Mouse (Mus musculus): ENCODE measurements around the gene Cfap43.

The Cfap43 gene

DNA sequence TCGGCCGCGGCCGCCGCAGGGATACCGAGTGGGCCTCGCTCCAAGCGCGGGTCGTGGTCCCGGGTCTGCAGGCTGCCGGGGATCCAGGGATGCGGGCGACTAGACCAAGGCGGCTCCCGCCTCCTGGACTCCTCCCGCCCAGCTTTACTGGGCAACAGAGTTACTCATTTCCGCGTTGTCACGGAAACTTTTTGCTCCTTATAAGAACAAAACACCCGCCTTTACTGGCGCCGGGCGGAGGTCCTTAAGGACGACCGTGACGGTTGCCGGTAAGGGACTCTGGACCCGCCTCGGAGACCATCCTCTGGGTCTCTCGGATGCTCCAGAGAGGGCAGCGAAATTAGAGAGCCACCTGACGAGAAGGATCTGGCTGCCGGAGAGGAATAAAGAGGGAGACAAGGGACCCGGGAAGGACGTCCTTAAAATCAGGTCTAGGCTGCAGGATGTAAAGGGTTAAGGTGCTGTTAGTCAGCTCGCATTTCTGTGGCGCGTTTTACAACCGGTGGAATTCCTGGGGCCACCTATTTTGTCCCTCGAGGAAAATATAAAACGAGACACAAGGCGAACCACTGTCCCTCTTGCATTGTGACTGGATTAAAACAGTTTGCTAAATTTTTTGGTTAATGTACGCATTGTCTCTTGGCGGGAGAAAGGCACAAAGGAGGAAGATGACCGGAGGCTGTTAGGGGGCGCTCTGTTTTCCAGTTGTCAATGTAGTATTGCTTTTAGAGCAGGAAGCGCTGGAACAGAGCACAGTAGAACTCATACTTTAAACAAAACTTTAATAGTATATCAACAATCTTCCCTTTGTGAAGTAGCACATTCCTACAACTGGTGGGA is at the start of gene Cfap43, which contains the start of gene Itprip:
Cfap43 (minus strand) TSS at position 162 of the 840 bp plus-strand sequence.
Itprip (minus strand) TSS at position 174 of the 840 bp plus-strand sequence.
- peak; percentile 62 for DNase-seq (ENCODE audit: low spot score)

DNA sequence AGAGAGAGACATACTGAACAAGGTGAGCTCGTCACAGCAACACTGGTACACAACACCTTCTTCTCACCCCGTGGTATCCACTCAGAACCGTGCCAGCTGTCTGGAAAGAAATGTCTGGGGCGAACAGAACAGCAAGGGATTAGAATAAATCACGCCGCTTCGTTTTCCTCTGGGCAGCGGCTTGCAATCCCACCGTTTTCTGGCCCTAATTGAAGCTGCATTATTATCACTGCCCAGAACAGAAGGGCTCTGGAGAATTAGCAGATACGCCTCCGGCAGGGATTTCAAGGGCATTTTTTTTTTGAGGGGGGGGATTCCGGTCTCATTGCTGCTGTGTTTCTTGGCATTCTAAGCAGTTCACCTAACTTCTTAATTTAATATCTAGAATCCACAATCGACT is 39.1 kb upstream of the Cfap43 start:
- no peak for DNase-seq (ENCODE audit: low spot score)

DNA sequence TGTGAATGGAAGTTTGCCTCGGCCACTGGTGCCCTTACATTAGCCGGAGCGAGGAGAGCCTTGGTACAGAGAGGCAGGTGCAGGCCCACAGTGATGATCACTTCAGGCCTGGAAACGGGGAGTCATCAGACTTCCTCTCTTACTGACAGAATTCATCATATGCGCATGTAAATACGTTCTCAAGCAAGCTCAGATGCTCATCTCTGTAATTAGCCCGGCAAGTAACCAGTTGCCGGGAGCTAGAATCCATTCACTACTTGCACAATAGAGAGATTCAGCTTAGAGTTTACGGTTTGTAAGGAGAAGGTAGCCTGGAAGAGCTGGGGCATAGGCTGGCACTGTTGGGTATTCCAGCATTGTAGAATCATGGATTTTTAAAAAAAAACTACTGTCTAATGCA is 34.1 kb upstream of the Cfap43 start:
- no peak for DNase-seq (ENCODE audit: low spot score)

DNA sequence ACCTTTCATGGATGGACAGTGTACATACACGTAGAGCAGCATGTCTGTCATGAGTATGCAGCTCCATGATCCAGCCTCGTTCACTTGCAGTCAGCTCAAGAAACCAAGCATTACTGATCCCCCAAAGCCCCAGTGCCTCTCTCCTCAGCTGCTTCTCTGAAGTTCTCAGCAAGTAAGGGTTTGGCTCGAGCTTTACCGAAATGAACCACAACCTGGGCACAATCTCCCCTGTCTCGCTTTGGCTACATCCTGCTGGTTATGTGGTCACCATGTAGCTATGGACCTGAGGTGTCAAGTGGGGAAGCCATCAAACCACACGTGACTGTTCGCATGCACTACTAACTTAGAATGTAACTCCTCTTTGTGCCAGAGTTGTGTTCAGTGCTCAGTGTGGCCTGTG is 31.9 kb upstream of the Cfap43 start:
- DNase-seq (ENCODE audit: low spot score), result no peak

DNA sequence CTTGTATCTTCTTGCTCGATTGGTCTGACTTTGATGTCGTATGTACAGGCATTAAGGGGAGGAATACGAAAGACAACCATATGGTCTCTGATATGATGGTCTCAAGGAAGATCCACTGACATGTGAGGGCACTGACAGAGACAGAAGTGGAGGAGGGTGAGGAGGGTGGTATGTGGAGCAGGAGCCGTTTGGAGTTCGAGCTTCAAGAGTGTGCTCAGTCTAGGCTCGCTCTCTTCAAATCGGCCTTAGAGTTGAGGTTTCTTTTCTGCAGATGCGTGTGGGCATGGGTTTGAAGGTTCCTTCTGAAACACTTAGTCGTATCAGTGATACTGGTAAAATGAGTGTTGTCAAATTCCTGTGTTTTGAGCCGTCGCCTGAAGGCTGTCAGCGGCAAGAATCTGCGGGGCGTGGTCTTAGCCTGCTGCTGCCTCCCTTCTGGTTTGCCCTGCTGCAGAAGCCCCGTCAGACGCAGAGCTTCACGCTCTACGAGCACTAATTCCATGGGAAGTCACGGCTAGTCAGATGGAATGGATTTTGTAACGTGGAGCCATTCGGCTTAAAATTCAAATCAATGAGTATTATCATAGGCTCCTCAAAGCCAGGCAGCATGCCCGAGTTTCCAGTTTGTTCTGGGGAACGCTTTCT is 27.9 kb upstream of the Cfap43 start:
- DNase-seq (ENCODE audit: low spot score), result no peak

DNA sequence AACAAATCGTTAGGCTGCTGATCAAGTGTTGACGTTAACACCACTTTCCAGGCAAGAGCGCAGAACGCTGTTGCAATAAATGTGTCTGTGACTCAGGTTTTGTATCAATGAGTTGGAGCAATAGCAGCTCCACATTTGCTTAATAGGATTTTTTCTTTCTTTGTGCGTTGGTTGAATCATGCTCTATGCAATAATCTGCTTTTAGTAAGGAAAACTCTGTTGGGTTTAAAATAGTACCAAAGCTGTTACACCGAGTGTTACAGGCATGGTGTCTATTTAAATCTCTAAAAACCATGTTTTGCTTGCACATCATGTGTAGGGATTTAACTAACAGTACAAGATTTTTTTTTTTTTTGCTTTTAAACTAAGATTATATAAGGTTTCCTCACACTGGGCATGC is 20.3 kb upstream of the Cfap43 start:
- DNase-seq (ENCODE audit: low spot score), result no peak

DNA sequence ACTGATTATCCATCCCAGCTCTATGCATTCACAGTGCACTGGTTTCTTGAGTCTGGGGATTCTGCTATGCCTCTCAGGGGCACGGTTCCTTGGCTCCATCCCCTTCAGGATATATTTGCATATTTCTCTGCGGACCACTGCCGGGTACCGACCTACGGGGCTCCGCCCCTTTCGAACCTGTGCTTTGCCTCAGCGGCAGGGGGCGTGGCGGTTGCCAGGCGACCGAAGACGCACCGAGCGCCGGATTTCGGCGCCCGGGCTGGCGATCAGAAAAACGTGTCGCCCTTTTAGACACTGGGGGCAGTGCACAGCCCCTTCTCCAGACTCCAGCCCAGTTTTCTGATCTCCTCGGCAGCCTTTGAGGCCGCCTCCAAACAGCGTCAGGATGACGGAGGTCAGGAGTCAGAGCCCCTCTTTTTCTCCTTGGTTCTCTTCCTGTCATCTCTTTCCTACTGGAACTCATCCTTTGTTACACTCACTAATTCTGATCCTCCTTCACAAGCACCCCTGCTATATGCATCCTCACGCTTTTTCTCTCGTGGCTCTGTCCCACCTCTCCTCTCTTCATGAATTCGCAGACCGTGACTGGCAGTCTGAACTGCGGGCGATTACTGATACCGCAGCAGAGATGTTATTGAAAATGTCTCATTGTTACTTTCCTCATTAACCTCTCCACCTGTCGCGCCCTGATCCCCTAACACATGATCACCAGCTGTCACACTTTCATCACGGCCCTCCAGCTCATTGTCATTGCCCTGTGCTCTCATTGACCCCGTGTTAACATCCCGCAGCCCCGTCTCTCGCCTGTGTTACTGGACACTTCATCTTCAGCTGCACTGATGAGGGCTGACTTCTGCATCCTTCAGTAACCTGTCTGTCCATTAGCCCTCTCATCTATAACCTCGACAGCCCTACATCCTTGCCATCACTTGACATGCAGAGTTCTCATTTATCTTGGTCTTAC is 18.6 kb upstream of the Cfap43 start, which contains the start of gene Cfap58:
Cfap58 (plus strand) TSS at position 233 of the 964 bp plus-strand sequence.
- DNase-seq (ENCODE audit: low spot score), result peak; percentile 16

DNA sequence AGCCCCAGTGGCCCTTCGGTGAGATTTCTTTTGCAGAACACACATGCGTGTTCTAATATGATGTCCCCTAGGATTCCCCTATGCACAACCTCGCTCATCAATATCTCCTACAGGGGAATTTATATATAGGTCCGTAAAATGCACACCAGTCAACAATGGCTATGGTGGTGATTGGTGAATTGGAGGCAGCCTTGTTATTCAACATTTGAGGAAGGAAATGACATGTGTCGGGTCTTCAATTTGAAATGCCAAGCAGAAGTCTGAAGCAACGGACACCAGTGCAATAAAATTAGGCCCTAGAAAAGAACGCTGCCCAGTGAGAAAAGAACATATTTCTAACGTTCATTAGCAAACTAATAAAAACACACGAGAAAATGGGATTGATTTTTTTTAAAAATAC is 17.9 kb upstream of the Cfap43 start:
- DNase-seq (ENCODE audit: low spot score), result no peak

DNA sequence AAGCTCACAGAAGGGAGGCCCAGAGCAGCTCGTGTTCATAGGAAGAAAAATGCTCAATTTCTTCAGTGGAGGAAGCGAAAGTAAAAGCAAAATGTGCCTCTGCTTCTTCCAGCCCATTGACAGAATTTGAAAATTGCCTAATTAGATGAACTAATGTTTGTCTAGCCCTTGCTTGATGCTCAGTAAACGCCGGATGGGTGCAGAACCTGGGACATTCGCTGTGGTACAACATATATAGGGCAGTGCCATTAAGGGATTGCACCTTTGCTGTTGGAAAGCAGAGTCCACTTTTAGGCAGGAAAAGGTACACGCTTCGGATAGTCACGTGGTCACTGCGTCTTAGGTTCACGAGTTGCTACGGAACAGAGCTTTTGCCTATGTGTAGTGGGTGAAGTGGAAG is 17.4 kb upstream of the Cfap43 start:
- no peak for DNase-seq (ENCODE audit: low spot score)

DNA sequence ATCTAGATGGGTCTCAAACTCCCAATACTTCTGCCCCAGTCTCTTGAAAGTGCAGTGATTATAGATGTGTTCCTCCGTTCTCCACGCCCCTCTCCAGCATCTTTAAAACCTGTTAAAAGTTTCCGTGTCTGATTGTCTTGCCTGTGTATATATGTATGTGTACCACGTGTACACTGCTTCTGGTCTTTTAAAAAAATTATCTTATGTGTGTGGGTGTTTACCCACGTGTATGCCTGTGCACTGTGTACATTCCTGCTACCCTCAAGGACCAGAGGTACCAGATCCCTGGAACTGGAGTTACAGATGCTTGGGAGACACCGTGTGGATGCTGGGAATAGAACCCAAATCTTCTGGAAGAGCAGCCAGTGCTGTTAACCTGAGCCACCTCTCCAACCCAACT is 16.4 kb upstream of the Cfap43 start:
- DNase-seq (ENCODE audit: low spot score), result no peak

DNA sequence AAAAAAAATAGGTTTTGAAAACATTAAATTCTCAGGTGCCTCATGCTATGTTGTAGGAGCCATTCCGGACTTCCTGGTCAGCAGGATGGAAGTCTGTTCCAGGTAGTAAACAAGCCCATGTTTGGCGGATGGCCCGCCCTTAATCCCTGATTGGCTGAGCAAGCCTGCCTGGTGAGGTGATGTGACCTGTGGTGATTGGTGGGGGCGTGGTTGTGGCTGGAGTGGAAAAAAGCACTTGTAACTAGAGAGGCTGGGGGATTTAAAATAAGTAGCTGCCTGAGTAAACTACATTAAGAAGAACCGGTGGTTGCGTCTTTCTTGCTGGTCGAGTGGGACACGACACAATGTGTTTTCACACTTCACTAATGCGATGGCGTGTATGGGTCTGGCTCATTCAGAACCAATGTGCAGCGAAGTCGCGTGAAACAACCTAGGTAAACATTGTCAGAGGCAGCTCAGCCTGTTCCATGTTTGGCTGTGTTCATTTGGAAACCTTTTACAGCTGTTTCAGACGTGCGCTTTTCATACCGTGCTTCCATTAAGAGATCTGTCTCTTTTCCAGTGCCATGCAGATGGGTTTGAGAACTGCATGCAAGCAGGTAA is 15.7 kb upstream of the Cfap43 start:
- DNase-seq (ENCODE audit: low spot score), result no peak

DNA sequence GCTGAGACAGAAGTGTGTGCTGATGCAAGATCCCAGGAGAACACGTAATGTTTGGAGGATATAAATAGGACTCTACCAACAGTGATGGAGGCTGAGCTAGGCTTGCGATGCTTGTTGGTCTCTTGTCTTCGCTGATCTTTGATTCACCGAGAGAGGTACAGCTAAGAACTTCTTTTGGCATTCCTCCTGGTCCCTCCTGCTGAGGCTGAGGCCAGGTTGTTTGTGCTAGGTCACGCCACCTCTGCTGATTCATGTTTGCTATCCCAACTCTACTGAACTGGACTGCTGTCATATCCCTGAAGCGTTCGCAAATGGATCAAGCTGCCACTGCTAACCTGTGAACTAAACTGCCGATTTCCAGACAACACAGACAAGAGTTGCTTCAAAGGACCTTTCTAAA is 15.1 kb upstream of the Cfap43 start:
- no peak for DNase-seq (ENCODE audit: low spot score)

DNA sequence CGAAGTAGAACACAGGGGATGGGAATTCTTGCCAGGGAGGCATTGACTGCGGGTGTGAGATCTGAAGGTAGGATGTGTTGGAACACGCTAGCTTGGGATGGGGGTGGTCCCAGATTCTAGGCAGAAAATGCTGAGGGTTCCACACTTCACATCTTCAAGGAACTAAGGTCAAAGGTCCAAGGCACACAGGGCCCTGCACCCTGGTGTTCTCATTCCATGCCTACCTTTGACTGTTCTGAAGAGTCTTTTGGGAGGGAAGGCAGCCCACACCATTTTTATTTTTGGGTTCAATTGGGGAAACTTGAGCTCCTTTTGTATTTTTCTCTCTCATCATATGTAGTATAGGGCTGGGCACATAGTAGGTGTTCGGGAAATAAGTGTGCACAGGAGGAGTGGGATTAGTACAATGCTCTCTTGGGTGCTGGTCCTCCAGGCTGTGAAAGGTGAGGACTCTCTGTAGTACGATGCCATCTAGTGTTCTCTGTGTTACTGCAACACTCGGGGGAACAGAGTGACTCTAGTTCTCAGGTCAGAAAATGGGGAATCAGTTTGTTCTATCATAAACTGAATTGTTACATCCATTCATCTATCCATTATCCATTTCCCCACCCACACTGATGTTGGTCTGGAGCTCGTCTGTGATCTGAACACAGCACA is 13.0 kb upstream of the Cfap43 start:
- DNase-seq (ENCODE audit: low spot score), result peak; percentile 25

DNA sequence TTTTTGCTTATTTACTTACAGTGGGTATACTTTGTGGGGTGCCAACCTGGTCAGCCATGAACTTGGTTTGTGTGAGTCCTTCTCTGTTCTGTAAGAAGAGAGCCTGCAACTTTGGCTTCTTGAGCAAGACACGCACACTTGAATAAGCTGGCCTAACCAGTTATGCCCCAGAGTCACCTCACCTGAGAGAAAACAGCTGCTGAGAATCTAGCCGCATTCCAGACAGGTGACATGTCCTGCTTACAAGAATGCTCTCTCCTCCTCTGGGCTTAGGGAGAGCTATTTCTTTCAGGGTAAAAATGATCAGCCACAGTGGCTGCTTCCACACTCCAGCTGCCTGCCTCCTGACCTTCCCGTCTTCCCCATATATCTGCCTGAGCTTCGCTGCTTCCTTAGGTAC is 10.0 kb upstream of the Cfap43 start:
- DNase-seq (ENCODE audit: low spot score), result no peak

DNA sequence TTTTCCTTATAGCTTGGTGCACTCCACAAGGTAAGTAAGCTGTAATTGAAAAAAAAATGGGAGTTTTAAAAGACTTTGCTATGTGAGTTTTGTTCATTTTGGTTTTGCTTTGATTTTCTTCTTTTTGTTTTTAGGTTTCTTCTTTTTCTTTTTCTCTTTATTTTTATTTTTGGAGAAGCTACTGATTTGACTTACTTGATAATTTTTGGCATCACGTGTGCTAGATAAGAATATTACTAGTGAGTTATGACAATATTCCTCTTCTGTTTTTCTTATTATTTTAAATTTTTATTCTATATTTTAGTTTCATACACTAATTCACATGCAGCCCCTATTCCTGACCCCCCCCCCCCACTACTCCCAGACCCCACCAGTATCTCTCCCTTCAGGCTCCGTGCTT is 7.9 kb upstream of the Cfap43 start:
- DNase-seq (ENCODE audit: low spot score), result no peak

DNA sequence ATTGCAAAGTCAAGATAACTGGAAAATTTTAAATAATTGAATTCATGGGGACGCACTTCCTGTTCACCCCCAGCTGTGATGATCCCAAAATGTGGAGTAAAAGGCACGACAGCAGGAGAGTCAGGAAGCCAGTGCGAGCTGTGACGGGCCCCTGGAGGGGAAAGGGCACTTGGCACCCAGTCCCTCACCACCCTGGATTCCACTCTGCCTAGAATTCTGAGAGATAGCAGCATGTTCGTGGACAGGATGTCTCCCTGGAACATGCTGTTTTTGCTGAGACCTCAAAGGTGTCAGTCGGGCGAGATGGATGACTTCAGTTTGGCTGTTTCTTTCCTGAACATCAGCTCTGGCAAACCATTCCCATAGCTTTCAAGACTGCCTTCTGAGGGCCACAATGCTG is 6.7 kb upstream of the Cfap43 start:
- DNase-seq (ENCODE audit: low spot score), result no peak

DNA sequence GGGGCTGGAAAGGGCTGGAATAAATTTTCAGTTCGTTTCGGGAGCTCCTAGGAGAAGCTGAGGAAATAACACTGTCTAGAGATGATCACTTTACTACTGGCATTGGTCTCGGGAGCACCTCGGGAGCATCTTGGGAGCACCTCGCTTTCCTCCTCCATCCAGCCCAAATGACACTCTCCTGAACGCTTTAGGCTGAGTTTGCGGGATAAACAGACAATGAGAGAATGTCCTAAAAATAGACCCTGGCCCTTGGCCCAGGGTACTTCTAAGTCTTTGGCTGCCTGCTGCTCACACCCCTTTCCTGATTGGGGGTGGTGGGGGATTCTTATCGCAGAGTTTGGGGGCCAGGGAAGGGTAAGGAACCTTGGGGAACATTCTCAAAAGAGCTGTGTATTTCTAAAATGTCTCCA is 884 bp upstream of the Cfap43 start:
- no peak for DNase-seq (ENCODE audit: low spot score)

DNA sequence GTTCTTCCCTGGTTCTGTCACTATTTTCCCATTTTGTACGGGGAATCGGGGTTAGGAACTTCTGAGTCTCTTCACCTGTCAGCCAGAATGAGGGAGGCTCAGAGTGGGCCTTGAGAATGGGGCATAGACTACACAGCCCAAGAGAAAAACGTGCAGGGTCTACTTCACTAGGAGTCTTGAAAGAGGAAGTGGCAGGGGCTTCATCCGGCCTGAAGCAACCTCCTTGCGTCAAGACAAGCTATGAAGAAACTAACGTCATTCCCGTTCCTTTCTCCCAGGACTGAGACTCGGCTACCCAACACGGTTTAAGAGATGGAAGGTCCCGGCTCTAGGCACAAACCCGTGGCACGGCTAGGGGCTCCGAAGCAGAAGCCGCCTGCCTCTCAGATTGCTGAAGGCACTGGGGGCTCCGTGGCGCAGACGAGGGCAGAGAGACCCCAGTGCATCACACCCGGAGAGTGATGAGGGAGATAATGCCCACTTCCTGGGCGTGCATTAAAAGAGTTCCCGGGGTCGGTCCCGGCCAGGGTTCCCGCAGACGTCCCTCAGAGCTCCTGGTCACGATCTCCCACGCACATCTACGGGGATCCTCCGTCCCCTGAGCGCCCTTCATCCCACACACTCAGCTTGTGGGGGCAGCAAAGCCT is 509 bp downstream of the Cfap43 start:
- DNase-seq (ENCODE audit: low spot score), result peak; percentile 8

DNA sequence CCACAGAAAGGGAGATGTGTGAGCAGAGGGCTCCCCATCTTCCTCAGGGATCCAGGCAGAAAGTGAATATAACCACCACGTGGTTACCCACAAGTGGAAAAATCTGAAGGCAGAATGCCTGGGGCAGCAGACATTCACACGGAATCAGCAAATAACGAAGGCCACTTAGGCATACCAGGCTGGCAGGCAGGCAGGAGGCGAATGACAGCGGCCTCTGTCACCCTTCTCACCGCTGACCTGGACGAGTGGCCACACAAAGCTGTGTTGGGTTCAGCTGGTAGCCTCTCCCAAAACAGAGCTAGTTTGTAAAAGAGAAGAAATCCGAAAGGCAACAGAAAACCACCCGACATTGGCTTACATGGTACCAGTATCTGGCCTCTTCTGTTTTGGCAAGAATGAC is 1.1 kb downstream of the Cfap43 start:
- no peak for DNase-seq (ENCODE audit: low spot score)

DNA sequence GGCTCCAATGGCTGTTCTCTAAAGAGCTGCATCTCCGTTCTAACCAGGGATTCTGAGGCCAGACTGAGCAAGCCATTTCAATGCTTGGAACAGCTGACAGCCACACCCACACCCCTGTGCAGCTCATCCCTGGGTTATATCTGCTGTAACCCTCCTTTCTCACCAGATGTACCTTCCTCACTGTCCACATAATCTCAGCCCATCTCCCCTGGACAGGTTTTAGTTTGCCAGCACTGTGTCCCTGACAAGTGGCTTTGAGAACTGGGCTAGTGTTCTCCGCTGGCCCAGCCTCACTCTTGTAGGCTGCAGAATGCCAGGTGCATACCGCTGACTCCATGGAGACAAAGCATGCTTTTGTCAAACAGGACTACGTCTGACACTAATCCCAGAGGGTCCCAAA is 1.7 kb downstream of the Cfap43 start:
- no peak for DNase-seq (ENCODE audit: low spot score)

DNA sequence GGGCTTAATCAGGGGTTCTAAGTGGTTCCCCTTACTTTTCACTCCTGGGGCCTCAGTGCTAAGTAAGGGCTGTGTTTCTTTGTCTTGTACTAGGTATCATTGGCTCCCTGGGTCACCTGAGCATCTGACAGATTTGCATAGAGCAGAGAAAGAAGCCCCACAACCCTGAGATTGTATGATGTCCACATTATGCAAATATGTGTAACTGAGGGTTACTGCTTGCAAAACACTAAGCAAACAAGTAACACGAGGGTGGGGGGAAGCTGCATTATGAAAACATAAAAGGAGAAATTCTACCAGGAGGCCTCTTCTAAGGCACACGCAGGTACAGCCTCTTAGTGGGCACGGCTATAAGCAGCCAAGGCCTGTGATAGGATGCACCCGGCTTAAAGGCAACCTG is 3.8 kb downstream of the Cfap43 start:
- DNase-seq (ENCODE audit: low spot score), result no peak

All from layer of hippocampus, adult 11-12 months (tissue).